Mouse (Mus musculus) kidney, adult 2 months (tissue): ENCODE results near the gene Klhl8.
A peak's percentile ranks its signal among the peaks of the same experiment; 100 is the strongest.

Source experiments
- CTCF ChIP-seq: fragments of 200-500 bp; conservative IDR thresholded peaks from 2 replicates; pipeline ENCODE4 v1.5.1; 2011; ENCODE audit warnings: low read depth, mild to moderate bottlenecking, control low read depth, low read length, moderate library complexity, mixed read lengths; ENCODE audit not compliant: insufficient read depth, insufficient read length
- POLR2A ChIP-seq: fragments of 200-500 bp; IDR thresholded peaks from one replicate; pipeline ENCODE4 v1.6.1; 2011; ENCODE audit warnings: low read depth, low read length, control low read depth

- TF ChIP-seq CTCF (peak; percentile 57), POLR2A (no peak)
Measured at GRCm38 (mm10) chr5:103843938-103844337, 67.1 kb downstream of the Klhl8 start.
